Mouse (Mus musculus) gonadal fat pad, adult 2 months (tissue): ENCODE results near the gene Gpr19. TPM values are rescaled to one million over a fixed set of nuclear protein-coding genes. Genes with fewer than 3 reads are reported as not detected.

Experiments used
- DNase-seq: peaks from one replicate; pipeline ENCODE4 v3.0.0-alpha.2; 2012; ENCODE audit warnings: low read depth
- polyA plus RNA-seq: library from polyadenylated mRNA; depleted of rRNA; stranded (reverse); fragments of >200 nt; gene quantifications from 2 replicates; pipeline ENCODE4 v1.2.3, GENCODE M21; 2012; rRNA removed

The Gpr19 gene
- polyA plus RNA-seq, 1 experiment, result 8.5 TPM

DNA sequence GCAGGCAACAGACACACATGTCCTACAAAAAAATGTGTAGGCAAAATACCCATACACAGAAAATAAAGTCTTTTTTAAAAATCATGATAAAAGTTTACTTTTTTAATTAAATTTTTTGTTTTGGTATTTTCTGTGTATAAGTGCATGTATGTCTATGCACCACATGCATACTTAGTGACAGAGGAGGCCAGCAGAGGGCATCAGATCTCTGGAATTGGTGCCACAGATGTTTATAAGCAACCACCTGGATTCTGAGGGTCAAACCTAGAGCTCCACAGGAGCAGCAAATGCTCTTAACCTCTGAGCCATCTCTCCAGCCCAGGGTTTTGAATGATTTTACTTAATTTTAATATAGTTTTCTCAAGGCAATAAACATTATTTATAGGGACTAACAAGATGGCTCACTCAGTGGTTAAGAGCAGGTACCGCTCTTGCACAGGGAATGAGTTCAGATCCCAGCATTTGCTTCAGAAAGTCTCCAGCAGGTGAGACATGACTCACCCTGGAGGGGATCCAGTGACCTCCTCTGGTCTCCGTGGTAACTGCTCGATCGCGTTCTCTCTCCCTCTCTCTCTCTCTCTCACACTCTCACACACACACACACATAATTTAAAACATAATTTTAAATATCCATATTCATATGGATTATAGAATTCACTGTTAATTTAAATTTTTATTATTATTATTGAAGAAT, 50.0 kb downstream of the Gpr19 start:
- DNase-seq, result no peak

DNA sequence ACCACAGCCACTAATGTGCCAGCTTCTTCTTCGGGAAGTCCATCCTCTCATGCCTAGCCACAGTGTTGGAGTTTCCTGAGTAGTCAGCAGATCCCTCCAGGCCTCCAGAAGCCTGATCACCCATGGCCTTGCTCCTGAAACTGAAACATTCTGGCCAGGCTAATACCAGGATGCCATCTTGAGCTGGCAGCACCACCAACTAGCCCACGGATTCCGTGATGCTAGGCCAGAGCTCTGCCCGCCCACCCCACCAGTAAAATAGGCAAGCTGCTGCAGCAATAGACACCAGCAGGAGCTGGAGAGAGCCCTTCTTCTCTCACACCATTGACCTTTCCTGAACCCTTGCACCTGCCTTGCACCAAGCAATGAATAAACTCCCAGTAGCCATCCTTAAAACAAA, 50.8 kb downstream of the Gpr19 start:
- DNase-seq, result no peak

DNA sequence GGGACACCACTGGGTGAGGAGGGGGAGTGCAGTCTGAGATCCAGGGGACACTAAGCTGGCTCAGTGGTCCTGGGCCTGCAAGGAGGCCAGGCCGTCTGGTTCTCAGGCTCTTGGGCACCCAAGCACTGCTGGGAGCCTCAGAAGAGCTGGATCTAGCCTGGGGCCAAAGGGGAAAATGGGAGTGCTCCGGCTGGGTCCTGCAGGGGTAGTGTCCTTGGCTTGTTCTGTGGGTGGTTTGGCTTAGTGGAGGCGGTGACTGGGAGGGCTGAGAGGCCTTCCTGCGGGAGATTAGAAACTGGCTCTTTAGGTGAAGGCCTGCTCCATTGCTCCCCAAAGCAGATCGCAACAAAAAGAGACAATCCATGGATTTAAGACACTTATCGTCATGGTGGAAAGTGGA, 52.1 kb downstream of the Gpr19 start:
- no peak for DNase-seq

DNA sequence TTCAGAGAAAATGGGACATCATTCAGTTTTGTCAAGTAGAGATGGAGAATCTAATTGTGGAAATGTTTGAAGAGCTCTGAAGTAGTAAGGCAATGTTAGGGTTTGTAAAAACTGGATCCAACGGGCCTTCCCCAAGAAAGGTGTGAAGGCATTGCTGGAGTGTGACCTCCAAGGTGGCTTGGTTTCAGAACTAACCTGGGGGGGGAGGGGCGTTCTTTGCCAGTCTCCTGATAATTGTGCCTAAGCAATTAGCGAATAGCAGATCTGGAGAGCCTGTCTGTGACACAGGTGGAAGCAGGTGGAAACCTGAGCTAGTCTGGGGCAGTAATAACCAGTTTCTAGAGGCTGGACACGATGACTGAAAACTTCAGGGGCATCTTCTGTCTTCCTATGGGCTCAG, 52.7 kb downstream of the Gpr19 start:
- DNase-seq, result no peak

DNA sequence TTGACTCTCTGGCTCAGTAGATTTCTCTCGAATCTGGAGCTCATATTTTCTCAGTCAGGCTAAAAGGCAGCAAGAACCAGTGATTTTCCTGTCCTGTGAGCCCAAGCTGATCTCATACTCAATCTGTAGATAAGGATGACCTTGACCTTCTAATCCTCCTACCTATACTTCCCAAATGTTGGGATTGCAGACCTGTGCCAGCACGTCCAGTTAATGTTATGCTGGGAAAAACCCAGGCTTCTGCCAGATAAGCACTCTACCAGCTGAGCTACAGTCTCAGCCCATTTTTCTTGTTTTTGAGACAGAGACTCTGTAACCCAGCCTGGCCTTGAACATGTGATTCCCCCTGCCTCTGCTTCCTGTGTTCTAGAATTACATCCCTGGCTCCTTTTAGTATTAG, 58.0 kb downstream of the Gpr19 start:
- no peak for DNase-seq

DNA sequence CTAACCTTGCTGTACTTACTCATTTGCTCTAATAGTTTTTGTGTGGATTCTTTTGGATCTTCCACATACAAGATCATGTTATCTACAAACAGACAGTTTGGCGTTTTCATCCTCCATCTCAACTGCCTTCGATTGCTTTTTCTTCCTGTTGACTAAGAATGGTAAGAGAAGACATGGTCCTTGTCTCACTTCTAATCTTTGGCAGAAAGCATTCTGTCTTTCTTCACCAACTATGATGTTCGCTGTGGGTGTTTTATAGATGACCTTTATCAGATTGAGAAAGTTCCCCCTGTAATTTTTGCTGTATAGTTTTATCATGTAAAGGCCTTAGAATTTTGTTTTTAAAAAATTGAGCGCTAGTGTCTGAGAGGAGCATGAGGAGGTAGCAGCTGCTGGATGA, 60.3 kb downstream of the Gpr19 start:
- DNase-seq, result no peak

DNA sequence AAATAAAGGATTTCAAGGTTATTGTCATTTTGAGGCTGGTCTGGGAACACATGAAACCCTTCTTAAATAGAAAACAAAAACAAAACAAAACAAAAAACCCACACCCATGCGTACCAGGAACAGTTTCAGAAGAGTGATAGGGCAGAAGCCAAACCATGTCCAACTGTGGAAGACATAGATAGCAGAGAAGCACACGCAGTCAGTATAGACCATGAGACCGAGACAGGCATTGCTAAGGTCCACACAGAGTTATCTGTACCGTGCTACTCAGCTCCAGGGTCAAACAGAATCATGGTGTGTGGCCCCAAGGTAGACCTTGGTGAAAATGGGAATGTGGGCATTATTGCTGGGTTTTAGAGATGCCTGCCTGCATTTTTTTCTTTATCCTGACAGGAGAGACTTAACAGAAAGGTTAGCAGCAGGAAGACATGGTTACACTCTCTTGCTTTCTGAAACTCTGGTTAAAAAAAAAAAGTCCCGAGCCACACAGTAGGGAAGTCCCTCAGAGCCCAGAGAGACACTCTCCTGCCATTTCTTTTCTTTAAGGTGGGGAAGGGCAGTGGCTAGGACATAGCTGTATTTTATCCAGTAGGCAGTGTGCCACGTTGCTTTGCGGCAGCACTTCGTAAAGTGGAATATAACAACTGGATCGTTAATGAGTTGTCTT, 63.7 kb downstream of the Gpr19 start:
- no peak for DNase-seq

DNA sequence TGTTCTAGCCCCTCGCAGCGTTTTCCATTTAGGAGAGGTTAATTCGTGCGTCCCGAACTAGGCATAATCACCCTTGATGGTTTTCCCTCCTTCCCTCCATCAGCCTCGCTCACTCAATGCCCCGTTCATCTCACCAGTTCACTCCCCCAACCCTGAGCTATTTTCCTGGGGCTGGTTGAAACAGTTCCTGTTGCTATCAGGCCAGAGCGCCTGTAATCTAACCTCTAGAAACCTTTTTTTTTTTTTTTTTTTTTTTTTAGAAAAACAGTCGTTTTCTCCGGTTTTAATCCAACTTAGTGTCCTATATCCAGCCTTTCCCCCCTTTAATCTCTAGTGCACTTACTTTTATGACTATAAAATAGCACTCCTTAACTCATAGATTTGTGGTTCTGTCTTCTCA, 67.6 kb downstream of the Gpr19 start:
- DNase-seq, result no peak

DNA sequence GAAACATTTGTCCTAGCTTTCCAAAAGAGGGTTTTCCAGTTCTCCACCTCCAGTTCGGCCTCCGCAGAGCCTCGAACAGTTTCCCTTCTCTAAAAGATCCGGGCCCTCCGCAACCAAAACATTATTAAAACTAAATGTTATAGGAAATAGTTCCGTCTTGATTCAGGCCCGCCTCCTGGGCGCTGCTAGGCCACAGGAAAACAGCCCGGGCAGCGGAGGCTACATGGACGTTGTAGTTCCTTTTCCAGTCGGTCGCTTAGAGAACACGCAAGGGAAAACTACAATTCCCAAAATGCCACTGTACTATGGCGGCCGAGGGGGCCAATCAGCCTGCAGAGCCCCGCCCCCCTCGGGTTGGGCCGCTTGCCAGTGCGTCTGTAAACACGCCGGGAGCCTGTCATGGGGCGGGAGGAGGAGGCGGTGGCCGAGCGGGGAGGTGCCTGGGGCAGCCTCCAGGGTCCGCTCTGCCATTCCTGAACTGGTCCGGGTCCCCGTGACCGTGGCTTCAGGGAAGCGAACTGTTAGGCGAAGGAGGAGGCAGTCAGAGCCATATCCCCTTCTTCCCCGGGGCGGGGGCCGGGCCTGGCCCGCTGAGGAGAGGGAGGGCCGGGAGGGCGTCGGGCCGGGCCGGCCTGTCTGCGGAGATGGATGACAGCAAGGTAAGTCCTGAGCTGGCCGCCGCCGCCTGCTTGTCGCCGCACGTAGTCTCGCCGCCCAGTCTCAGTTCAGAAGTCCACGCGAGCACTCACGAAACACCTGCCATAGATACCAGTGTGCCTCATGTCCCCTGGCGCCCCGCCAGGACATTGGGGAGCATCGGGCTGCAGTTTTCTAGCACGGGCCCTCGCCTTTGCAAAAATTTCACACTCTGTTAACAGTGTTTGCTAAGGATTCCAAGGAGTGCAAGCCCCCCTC, 68.3 kb downstream of the Gpr19 start, which contains the start of gene Crebl2:
Gene Crebl2 (plus strand): TSS at position 369 of the 915 bp plus-strand sequence.
- no peak for DNase-seq

DNA sequence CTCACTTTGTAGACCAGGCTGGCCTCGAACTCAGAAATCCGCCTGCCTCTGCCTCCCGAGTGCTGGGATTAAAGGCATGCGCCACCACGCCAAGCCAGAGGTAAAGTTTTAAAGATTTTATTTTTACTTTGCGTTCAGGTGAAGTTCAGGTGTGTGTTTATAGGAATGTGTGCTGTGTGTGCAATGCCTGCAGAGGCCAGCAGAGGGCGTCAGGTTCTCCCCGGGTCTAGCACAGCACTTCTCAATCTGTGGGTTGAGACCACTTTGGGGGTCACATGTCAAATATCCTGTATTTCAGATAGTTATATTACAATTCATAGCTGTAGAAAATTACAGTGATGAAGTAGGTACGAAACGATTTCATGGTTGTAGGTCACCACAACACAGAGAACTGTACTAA, 75.5 kb downstream of the Gpr19 start:
- DNase-seq, result no peak

DNA sequence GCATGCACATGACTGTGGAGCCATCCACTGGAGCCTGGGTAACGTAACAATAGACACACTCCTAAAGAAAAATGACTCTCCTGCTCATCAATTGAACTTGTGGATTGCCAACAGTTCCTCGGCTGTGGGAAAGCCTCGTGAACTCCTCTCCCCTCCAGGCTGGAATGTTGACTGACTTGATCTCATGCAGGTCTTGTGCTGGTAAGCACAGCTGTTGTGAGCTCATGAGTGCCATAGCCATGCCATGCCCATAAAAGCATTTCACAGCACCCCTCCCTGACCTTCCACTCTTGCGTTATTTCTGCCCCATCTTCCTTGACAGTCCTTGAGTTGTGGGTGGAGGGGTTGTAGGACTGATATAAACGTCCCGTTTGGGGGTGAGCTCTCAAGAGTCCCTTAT, 78.0 kb downstream of the Gpr19 start:
- no peak for DNase-seq

DNA sequence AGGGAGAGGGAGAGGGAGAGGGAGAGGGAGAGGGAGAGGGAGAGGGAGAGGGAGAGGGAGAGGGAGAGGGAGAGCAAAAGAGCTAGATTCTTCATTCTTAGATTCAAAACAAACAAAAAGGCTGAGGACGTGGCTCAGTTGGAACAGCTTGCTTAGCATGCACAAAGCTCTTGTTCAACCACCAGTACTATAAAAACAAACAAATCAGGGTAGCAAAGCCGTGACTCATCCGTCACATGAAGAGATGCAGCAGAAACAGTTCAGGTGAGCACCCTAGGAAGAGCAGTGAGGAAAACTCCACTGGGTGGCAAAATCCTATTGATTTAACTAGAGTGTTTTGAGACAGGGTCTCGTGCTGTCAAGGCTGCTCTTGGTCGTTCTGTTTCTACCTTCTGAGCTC, 78.6 kb downstream of the Gpr19 start:
- no peak for DNase-seq

Other genes with a start within 250 kb of the Gpr19 start
- gene Dusp16, start 106.0 kb downstream of the Gpr19 start, polyA plus RNA-seq, result 11.4 and 14.1 TPM in 2 replicates
- gene Crebl2, start 68.4 kb downstream of the Gpr19 start, polyA plus RNA-seq, result 17.4 and 18.0 TPM in 2 replicates
- gene Cdkn1b, start 21.8 kb upstream of the Gpr19 start, polyA plus RNA-seq, result 10.9 and 20.8 TPM in 2 replicates
- 2.6 and 2.7 TPM in 2 replicates for gene Apold1, start 83.1 kb upstream of the Gpr19 start, polyA plus RNA-seq
- 35.0 and 42.1 TPM in 2 replicates for gene Ddx47, start 113.0 kb upstream of the Gpr19 start, polyA plus RNA-seq
- 2.8 and 4.7 TPM in 2 replicates for gene Gprc5a, start 167.1 kb upstream of the Gpr19 start, polyA plus RNA-seq
- gene Gprc5d, start 219.7 kb upstream of the Gpr19 start, polyA plus RNA-seq, result 0.12 TPM in 1 of 2 replicates, not detected in the other